Mouse (Mus musculus) right cerebral cortex, adult 2 months (tissue): ENCODE results near the gene Ubqlnl.

Experiments used
- DNase-seq, 2 experiments: peaks; one replicate each; pipeline ENCODE4 v3.0.0; 2021 to 2022; ENCODE audit warnings: low spot score in 2 of 2

The Ubqlnl gene

DNA sequence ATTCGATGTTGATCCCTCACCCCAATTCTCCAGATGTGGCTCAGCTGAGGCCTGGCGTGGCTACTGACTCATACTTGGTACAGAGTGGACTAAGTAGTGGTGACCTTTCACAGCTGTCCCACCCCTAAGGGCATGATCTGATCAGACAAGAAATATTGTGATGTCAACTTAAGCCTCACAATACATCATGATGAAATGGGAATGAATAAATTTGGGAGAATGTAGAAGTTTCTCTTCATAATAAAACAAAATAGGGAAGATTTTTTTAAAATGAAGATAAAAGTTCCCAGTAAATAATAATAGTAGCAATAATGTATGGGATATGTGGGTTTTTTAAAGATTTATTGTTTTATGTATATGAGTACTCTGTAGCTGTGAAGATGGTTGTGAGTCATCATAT, at the start of gene Ubqlnl:
Ubqlnl (minus strand) TSS at position 101 of the 400 bp plus-strand sequence.
- DNase-seq, result no peak

DNA sequence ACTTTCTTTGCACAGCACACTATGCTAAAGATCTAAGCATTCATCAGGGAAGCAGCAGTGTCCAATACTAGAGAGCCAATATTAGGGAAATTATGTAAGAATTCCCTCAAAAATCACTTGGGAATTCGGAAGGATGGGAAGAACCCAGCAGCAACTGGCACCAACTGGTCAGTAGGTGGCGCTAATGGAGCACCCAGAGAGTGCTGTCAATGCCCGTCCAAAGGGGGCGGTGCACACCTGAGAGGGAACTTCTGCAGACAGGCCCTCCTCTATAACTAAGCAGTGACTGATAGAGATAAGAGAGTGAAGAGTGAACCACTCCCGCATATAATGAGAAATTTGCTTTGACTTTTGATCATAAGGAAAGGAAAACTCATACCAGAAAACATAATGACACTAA, 49.5 kb upstream of the Ubqlnl start:
- peak; percentile 19 to 39 for DNase-seq

DNA sequence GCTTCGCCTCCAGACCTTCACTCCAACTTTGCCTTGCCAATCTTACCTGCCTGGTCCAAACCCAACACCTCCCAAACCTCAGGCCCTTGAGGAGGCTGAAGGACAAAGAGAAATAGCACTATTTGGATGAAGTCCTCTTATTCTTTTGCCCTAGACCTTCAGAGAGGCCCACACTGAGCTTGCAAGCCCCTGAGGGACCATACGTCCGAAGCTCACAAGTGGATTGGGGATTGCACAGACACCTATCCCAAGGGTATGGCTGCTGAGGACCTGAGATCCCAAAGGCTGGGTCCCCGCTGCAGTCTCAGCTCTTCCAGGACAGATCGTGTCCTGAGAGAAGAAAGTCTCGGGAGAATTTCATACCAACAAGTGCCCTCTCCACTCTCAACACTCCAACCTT, 45.5 kb upstream of the Ubqlnl start, which contains the start of gene Olfr649:
Olfr649 (minus strand) TSS at position 101 of the 400 bp plus-strand sequence.
- no peak for DNase-seq

DNA sequence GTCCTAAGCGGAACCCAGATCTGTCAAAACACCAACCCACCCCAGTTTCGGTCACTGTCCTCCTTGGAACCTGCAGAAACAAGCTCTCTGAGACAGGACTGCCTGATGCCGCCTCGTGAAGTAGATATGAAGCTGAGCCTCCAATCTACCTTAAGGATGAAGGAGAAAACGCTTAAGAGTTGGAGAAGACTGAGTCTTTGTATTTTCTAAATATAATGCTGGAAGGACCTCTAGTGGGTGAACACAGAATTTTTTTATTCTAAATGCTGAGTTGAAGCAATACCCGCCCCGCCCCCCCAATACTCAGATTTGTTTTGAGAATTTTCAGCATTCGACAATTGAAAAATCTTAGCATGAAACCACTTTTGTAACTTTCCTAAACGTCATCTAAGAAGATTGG, 40.9 kb upstream of the Ubqlnl start:
- no peak for DNase-seq

DNA sequence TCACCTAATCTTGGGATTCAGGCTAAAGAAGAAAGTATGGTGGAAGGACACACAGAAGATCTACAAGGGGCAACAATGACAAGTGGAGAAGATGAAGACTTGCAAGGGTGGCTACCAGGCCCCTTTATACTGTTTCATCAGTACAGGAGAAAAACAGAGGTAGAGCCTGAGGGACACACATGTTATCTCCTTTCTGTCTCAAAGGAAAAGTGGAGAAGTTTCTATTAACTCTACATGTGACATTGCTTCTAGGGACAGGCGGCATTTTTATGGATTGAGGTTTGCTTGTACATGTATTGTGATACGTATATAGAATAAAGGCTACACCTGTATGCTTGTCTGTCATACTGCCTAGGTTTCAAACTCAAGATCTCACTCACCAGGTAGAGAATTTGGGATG, 32.9 kb upstream of the Ubqlnl start, which contains the start of gene Olfr648:
Olfr648 (minus strand) TSS at position 101 of the 400 bp plus-strand sequence.
- no peak for DNase-seq

DNA sequence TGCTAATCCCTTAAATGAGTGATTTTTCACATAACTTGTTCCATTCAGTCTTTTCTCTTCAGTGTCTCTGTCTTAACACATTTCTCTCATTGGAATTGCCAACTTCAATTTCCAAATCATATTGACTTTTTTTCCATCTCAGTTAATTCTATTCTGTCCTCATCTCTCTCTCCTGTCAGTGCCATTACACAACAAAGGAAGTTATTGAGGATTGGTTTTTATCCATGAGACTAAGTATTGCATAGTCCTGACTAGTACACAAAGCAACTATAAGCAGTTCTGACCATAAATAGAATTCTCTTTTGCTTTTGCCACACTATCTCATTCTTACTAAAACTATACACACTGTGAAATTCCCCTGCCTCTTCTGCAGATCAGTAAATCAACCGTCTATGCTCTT, 28.7 kb upstream of the Ubqlnl start:
- no peak for DNase-seq

DNA sequence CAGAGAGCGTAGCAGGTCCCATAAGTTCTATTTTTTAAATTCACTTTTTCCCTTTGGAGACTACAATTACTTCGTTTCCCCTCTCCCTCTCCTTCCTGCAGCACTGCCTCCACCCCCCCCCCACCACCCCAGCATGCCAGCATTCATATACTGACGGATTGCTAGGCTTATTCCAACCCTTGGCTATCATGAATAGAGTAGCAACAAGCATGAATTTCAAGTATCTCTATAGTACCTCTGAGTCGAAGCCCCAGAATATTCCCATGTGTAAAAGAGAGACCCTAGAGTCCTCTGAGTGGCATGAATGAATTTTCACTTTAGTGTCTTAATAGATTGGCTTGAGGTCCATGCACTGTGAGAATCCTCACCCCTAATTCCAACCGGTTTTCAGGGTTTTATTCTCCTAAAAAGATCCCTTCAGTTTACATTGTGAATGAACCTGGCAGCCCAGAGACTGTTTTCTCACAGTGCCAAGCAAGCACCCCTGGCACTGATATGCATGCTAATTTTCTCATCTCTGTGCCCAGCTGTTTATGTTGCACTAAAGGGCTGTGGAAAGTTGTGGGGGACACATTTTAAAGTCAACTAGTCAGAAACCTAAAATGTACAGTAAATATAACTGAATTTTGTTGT, 28.2 kb upstream of the Ubqlnl start:
- no peak for DNase-seq

DNA sequence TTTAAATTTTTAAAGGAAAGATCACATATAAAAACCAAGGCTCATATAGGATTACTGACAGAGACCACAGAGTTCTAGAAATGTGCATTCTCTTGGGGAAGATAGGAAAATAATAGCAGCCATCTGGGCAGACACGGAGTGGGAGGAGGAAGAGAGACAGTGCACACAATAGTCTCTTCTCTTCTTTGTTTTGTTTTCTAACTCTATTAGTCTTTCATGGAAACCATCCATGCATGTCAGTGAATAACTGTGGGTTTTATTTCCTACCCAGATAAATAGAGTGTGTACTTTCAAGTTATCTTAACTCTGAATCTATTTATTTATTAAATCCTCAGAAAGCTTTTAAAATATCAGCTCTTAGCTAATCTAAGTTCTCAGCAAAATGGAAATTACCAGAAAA, 24.7 kb upstream of the Ubqlnl start:
- DNase-seq, result no peak

DNA sequence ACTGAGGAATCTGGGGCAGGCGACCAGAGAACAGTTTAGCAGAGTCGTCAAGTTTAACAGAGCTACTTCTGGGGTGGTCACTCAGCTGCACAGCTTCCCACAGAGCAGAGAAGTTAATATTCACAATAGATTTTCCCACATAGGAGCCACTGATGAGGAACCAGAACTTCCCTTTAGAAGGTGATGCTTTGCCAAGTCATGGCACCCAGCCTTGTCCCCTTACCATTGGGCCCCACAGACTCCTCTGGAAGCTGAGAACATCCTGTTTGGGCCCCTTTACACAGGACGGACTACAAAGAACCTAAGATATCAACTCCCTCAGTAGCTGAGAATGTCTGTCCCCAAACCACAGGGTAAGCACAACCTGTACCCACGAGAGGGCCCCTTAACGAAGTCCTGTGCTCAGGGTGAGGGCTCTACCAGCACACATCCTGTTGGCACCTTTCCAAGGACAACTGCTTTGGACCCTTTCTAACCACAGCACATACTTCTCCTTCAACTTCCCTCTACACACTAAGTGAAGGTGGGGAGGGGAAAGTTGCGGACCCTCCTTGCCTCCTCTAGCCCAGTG, 19.4 kb upstream of the Ubqlnl start:
- DNase-seq, result no peak

DNA sequence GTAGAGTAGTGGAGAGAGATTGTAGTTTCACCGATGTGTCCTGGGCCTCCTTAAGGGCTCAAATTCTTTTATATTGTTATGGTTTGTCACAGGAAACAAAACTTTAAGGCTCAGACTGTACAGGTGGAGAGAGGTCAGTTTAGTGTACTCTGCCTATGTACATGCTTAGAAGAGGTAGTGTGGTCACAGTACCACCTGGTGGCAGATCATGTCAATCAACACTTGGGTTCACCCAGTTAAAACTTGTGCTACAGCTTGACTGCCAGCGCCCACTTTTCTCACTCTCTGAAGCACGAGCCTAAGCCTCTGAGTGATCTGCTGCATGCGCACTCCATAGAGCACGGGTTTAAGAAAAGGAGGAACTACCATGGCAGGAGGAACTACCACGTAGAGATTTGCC, 16.7 kb upstream of the Ubqlnl start:
- DNase-seq, result no peak

DNA sequence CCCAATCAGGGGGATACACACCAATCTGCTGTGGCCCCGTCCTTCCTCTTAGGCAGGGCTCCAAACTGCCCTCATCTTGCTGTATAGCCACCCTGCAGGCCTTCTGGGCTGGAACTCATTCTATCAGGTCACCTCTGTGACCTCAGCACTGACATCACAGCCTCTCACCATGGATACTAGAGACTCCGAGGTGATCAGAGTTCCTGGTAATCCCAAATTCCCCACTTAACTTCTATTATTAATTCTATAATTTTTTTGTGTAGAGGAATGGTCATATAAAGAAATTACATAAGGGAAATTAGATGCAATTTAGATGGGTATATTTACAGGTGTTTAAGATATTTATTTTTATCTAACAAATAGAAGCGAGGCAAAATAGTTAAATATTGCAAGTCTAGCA, 7.2 kb downstream of the Ubqlnl start, which contains the start of gene Ubqln3:
Ubqln3 (minus strand) TSS at position 101 of the 400 bp plus-strand sequence.
- DNase-seq, result no peak

DNA sequence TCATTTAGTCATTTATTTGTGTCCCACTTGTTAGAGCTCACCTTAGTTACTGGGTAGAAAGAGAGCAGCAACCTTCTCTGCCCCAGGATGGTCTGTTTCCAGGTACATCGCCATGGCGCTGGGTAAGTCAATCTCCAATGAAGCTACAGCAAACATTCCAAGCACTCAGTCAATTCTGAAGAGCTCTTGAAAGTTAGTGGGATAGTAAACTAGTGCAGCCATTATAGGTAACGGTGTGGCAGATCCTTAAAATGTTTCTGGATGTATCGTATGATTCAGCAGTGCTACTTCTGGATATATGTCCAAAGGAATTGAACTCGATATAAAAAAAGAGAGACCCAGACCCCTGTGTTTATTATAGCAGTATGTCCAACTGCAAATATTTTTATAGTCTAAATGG, 13.1 kb downstream of the Ubqlnl start, which contains the start of gene Olfr643:
Olfr643 (minus strand) TSS at position 101 of the 400 bp plus-strand sequence.
- no peak for DNase-seq

DNA sequence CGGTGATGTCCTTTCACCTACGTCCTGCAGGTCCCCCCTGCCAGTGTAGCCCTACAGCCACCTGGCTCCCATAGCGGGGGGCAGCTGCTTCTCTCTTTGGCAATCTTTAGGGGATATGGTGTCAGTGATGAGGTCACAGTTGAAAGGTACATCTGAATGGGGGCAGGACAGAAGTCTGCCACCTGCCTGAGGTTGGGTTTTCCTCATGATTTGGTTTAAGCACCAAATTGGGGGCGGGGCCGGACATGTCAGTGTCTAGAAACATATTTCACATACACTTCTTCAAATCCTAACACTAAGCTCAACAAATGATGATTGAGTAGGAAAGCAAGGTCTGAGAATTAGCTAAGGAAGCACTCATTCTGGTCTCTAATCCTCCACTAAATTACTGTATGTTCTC, 20.6 kb downstream of the Ubqlnl start, which contains the start of gene Ubqln5:
Ubqln5 (minus strand) TSS at position 101 of the 400 bp plus-strand sequence.
- DNase-seq, result no peak

DNA sequence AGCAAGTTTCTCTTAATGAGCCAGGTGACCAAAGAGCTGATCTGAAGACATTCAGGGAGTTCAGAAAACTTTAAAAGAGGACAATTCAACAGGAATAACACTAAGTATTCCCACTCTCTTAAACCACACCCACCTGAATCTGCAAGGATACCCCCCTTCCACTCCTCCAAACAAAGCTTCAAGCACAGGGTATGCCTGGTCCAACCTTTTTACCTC, 45.7 kb downstream of the Ubqlnl start, which contains the start of gene Olfr646:
Olfr646 (plus strand) TSS at position 117 of the 216 bp plus-strand sequence.
- no peak for DNase-seq

DNA sequence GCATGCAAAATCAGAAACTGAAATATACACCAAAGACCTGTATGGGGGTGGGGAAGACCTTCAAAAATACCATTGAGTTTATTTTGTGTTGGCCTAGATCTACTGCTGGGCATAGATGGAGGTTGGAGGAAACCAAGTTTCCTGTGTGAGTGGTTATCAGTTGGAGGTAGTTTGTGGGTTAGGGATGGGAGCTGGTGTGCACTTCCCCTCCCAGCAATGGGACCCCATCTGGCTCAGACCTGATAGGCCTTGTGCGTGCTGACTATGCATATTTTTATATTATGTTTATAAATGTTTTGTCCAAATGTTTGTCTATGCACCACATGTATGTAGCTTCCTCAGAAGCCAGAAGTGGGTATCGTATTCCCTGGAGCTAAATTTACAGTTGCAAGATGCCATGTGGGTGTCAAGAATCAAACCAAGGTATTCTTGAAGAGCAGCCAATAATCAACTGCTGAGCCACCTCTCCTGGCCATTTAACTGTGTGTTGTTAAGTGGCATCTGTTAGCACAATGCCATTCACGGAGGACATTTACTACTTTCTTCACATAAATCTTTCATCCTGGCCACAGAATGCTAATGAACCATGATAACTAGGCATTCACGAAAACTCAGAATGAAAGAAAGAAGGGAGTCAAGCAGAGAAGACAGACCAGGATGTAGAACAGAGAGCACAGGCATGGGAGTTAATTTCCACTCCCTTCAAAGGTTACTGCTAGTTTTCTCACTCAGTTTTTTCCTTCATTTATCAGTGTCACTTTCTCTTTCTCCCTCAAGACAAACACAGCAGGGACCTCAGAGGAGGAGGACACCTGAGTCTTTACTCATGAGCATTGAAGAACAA, 46.2 kb downstream of the Ubqlnl start:
- no peak for DNase-seq
